Mouse (Mus musculus) thymus, adult 2 months (tissue): ENCODE measurements around the gene Ankrd63.

Experiments used
- CTCF ChIP-seq: fragments of 200-500 bp; IDR thresholded peaks from 2 replicates; pipeline ENCODE4 v1.5.1; 2012; ENCODE audit warnings: mild to moderate bottlenecking, control low read depth, low read length, moderate library complexity, borderline replicate concordance; ENCODE audit not compliant: control insufficient read depth, poor library complexity, insufficient read depth; ENCODE audit errors: extremely low read depth
- POLR2A ChIP-seq: fragments of 200-500 bp; IDR thresholded peaks from 2 replicates; pipeline ENCODE4 v1.6.1; 2012; ENCODE audit warnings: mild to moderate bottlenecking, low read length, control low read depth, moderate library complexity; ENCODE audit not compliant: control insufficient read depth, poor library complexity, insufficient read depth; ENCODE audit errors: extremely low read depth

- TF ChIP-seq POLR2A (no peak), CTCF (no peak)
Measured at GRCm38 (mm10) chr2:118659077-118659476, 44.7 kb downstream of the Ankrd63 start.
